In genomic region chr17:24494627-24495335, GRCm38 (mm10) we compare ENCODE assay signal across 7 mouse cellular contexts. TPM values are rescaled to one million over a fixed set of nuclear protein-coding genes. Genes with fewer than 3 reads are reported as not detected.
DNase-seq lines count a peak whose midpoint lies in the region; ATAC-seq and TF ChIP-seq lines count a peak whose summit lies in the region.

No protein-coding gene starts in this region.

- H3K9ac ChIP-seq in kidney, embryonic 15.5 days, result no peak overlapping the region
- H3K9ac ChIP-seq in stomach, embryonic 14.5 days (replicated peaks; ENCODE audit: low read depth, low read length), result no peak overlapping the region

- no peak overlapping the region for H3K27ac ChIP-seq in kidney, embryonic 15.5 days
- no peak overlapping the region for H3K27ac ChIP-seq in stomach, embryonic 14.5 days (ENCODE audit: low read length)

- peak; percentile 45 for DNase-seq in kidney, adult 18-20 months
- peak; percentile 76 for DNase-seq in ES-CJ7 (ENCODE audit: low read depth, low spot score)
- DNase-seq in c-Kit-positive CD71-negative TER-119-negative erythroid progenitor cells, embryonic 14.5 days (ENCODE audit: low read depth), result peak; percentile 66
- DNase-seq in heart, postnatal 4 days, result peak; percentile 74
- DNase-seq in lung, adult 2 months, result peak; percentile 29

- H3K4me3 ChIP-seq in kidney, embryonic 15.5 days (replicated peaks), result no peak overlapping the region
- H3K4me3 ChIP-seq in lung, adult 2 months (replicated peaks; ENCODE audit: extremely low read depth, low read depth, low read length), result no peak overlapping the region
- H3K4me3 ChIP-seq in stomach, embryonic 14.5 days (ENCODE audit: low read depth, low read length), result no peak overlapping the region

- no peak for TF ChIP-seq POLR2A in lung, adult 2 months (IDR thresholded peaks at IDR 0.05; ENCODE audit: borderline replicate concordance, extremely low read depth, low read depth, low read length)

- peak; percentile 64 for TF ChIP-seq CTCF in lung, adult 2 months (IDR thresholded peaks at IDR 0.05; ENCODE audit: insufficient read depth, low read length)

- no peak for ATAC-seq in kidney, embryonic 15.5 days (replicated peaks; ENCODE audit: low FRiP score)
- ATAC-seq in stomach, embryonic 14.5 days (ENCODE audit: insufficient number of reproducible peaks, insufficient read depth, low FRiP score, low read depth), result 0 out of 2 replicates have a peak, but pooled peaks have one; percentile 5

- no peaks in the 10 kb centered on the region for H3K9me3 ChIP-seq in kidney, embryonic 15.5 days (replicated peaks)
- no peaks in the 10 kb centered on the region for H3K9me3 ChIP-seq in stomach, embryonic 14.5 days (ENCODE audit: control insufficient read depth, low read depth, low read length)

- H3K36me3 ChIP-seq in kidney, embryonic 15.5 days, result no peaks in the 10 kb centered on the region
- H3K36me3 ChIP-seq in stomach, embryonic 14.5 days (ENCODE audit: control insufficient read depth, insufficient read depth, low read length), result no peaks in the 10 kb centered on the region

- WGBS in kidney, embryonic 15.5 days, result 49% methylated on average over 2 of the region's 2 CpGs
- 34% methylated on average over 2 of the region's 2 CpGs for WGBS in lung, adult 2 months
- WGBS in stomach, embryonic 14.5 days, result 47% methylated on average over 2 of the region's 2 CpGs

- peaks cover 4% of the 10 kb centered on the region; the same call in 1 of the 2 replicates for H3K4me1 ChIP-seq in kidney, embryonic 15.5 days
- H3K4me1 ChIP-seq in lung, adult 2 months (ENCODE audit: control insufficient read depth, insufficient read depth, low read length), result no peaks in the 10 kb centered on the region
- H3K4me1 ChIP-seq in stomach, embryonic 14.5 days (ENCODE audit: control insufficient read depth, insufficient read depth, low read length), result no peaks in the 10 kb centered on the region

- peaks cover 6% of the 10 kb centered on the region for H3K27me3 ChIP-seq in kidney, embryonic 15.5 days
- H3K27me3 ChIP-seq in stomach, embryonic 14.5 days (ENCODE audit: control insufficient read depth, insufficient read depth, low read length), result no peaks in the 10 kb centered on the region

- H3K4me2 ChIP-seq in kidney, embryonic 15.5 days, result no peak overlapping the region
- no peak overlapping the region for H3K4me2 ChIP-seq in stomach, embryonic 14.5 days (replicated peaks; ENCODE audit: low read depth, low read length)

RNA-seq across cellular contexts. Expression of gene Caskin1, which starts 6.4 kb away (rescaled TPM):
- 1.8 and 2.3 TPM in 2 replicates for polyA plus RNA-seq in kidney, embryonic 15.5 days (2015; fragmentation: Nextera tagmentation; extraction: Ambion mirVana)
- under 1 TPM; 0.34 to 0.91 TPM for total RNA-seq in heart, postnatal 4 days (2021)
- polyA plus RNA-seq in lung, adult 2 months (2012; rRNA removed), result 1.7 and 2.1 TPM in 2 replicates
- polyA plus RNA-seq in stomach, embryonic 14.5 days (2014; fragmentation: Nextera tagmentation; extraction: Ambion mirVana), result 2.7 and 3.8 TPM in 2 replicates

RNA-seq across cellular contexts. Expression of gene Mlst8, which starts 15.9 kb away (rescaled TPM):
- polyA plus RNA-seq in kidney, embryonic 15.5 days (2015; fragmentation: Nextera tagmentation; extraction: Ambion mirVana), result 29.0 and 36.1 TPM in 2 replicates
- 10 to 100 TPM; 14.9 to 16.3 TPM for total RNA-seq in heart, postnatal 4 days (2021)
- polyA plus RNA-seq in lung, adult 2 months (2012; rRNA removed), result 27.5 and 43.2 TPM in 2 replicates
- polyA plus RNA-seq in stomach, embryonic 14.5 days (2014; fragmentation: Nextera tagmentation; extraction: Ambion mirVana), result 39.7 and 46.2 TPM in 2 replicates

RNA-seq across cellular contexts. Expression of gene Bricd5, which starts 21.1 kb away (rescaled TPM):
- polyA plus RNA-seq in kidney, embryonic 15.5 days (2015; fragmentation: Nextera tagmentation; extraction: Ambion mirVana), result 0.39 and 0.58 TPM in 2 replicates
- under 1 TPM in 1 of 2 experiments, not detected in 1; 0.29 TPM for total RNA-seq in heart, postnatal 4 days (2021)
- polyA plus RNA-seq in lung, adult 2 months (2012; rRNA removed), result 0.15 and 0.43 TPM in 2 replicates
- polyA plus RNA-seq in stomach, embryonic 14.5 days (2014; fragmentation: Nextera tagmentation; extraction: Ambion mirVana), result 0.56 TPM in 1 of 2 replicates, not detected in the other

RNA-seq across cellular contexts. Expression of gene Pgp, which starts 24.6 kb away (rescaled TPM):
- 49.9 and 53.3 TPM in 2 replicates for polyA plus RNA-seq in kidney, embryonic 15.5 days (2015; fragmentation: Nextera tagmentation; extraction: Ambion mirVana)
- 10 to 100 TPM; 46.5 to 49.3 TPM for total RNA-seq in heart, postnatal 4 days (2021)
- polyA plus RNA-seq in lung, adult 2 months (2012; rRNA removed), result 39.5 and 46.2 TPM in 2 replicates
- 51.7 and 57.0 TPM in 2 replicates for polyA plus RNA-seq in stomach, embryonic 14.5 days (2014; fragmentation: Nextera tagmentation; extraction: Ambion mirVana)

RNA-seq across cellular contexts. Expression of gene E4f1, which starts 24.7 kb away (rescaled TPM):
- 29.9 and 36.7 TPM in 2 replicates for polyA plus RNA-seq in kidney, embryonic 15.5 days (2015; fragmentation: Nextera tagmentation; extraction: Ambion mirVana)
- total RNA-seq in heart, postnatal 4 days (2021), result 10 to 100 TPM; 17.3 to 19.3 TPM
- 85.9 and 90.1 TPM in 2 replicates for polyA plus RNA-seq in lung, adult 2 months (2012; rRNA removed)
- polyA plus RNA-seq in stomach, embryonic 14.5 days (2014; fragmentation: Nextera tagmentation; extraction: Ambion mirVana), result 25.1 and 28.5 TPM in 2 replicates
